Mouse (Mus musculus) subcutaneous adipose tissue, adult 2 months (tissue): ENCODE measurements around the gene Pacs2. TPM values are rescaled to one million over a fixed set of nuclear protein-coding genes. Genes with fewer than 3 reads are reported as not detected.

Experiments
- polyA plus RNA-seq: library from polyadenylated mRNA; depleted of rRNA; stranded (reverse); fragments of >200 nt; gene quantifications from 2 replicates; pipeline ENCODE4 v1.2.3, GENCODE M21; 2012; ENCODE audit warnings: low replicate concordance; rRNA removed

Pacs2 gene
- 55.4 and 68.3 TPM in 2 replicates for polyA plus RNA-seq

GRCm38 (mm10) chr12:113013604-113014558, at the start of gene Pacs2:
Gene Pacs2, plus strand, starts transcription at chr12:113014508.

GRCm38 (mm10) chr12:112976371-112977073, 37.8 kb upstream of the Pacs2 start, which contains the start of gene Btbd6:
Gene Btbd6, plus strand, starts transcription at chr12:112976482.

GRCm38 (mm10) chr12:113000294-113001132, 13.8 kb upstream of the Pacs2 start, which contains the start of gene Brf1:
Gene Brf1, minus strand, starts transcription at chr12:113000704.

GRCm38 (mm10) chr12:113074329-113075062, 60.2 kb downstream of the Pacs2 start, which contains the start of gene Tex22:
Gene Tex22, plus strand, starts transcription at chr12:113074502.

GRCm38 (mm10) chr12:113097749-113098281, 83.5 kb downstream of the Pacs2 start, which contains the start of gene Mta1:
Gene Mta1, plus strand, starts transcription at chr12:113098278.

Other genes with a start within 250 kb of the Pacs2 start
- gene Ahnak2, start 211.9 kb upstream of the Pacs2 start, polyA plus RNA-seq: 16.4 and 31.6 TPM in 2 replicates
- gene Clba1, start 205.6 kb upstream of the Pacs2 start, polyA plus RNA-seq: 2.2 and 7.1 TPM in 2 replicates
- 11.3 and 32.5 TPM in 2 replicates for gene Cdca4, start 185.1 kb upstream of the Pacs2 start, polyA plus RNA-seq
- gene Gpr132, start 146.3 kb upstream of the Pacs2 start, polyA plus RNA-seq: 6.0 and 8.0 TPM in 2 replicates
- 36.0 and 44.3 TPM in 2 replicates for gene Jag2, start 84.7 kb upstream of the Pacs2 start, polyA plus RNA-seq
- 36.9 and 40.6 TPM in 2 replicates for gene Nudt14, start 72.4 kb upstream of the Pacs2 start, polyA plus RNA-seq
- gene Btbd6, start 38.0 kb upstream of the Pacs2 start, polyA plus RNA-seq: 23.5 and 40.2 TPM in 2 replicates
- gene Brf1, start 13.8 kb upstream of the Pacs2 start, polyA plus RNA-seq: 41.5 and 84.3 TPM in 2 replicates
- gene Tex22, start 60.0 kb downstream of the Pacs2 start, polyA plus RNA-seq: 0.28 TPM in 1 of 2 replicates, not detected in the other
- gene Mta1, start 83.8 kb downstream of the Pacs2 start, polyA plus RNA-seq: 53.8 and 92.7 TPM in 2 replicates
- 322 and 456 TPM in 2 replicates for gene Crip2, start 125.7 kb downstream of the Pacs2 start, polyA plus RNA-seq
- 1,377 and 1,405 TPM in 2 replicates for gene Crip1, start 131.8 kb downstream of the Pacs2 start, polyA plus RNA-seq
- 1.2 and 11.7 TPM in 2 replicates for gene Tedc1, start 141.9 kb downstream of the Pacs2 start, polyA plus RNA-seq
- 0.39 and 7.6 TPM in 2 replicates for gene Tmem121, start 171.4 kb downstream of the Pacs2 start, polyA plus RNA-seq